Mouse (Mus musculus) lung, adult 2 months (tissue): Measurements from ENCODE around the gene Zbtb7b.

Experiments used
- CTCF ChIP-seq: fragments of 200-500 bp; IDR thresholded peaks from 2 replicates; pipeline ENCODE4 v1.5.1; 2011; ENCODE audit warnings: mild to moderate bottlenecking, low read length, control low read depth; ENCODE audit not compliant: insufficient read depth
- POLR2A ChIP-seq: fragments of 200-500 bp; IDR thresholded peaks from 2 replicates; pipeline ENCODE4 v1.6.1; 2011; ENCODE audit warnings: low read depth, mild to moderate bottlenecking, control low read depth, low read length, borderline replicate concordance; ENCODE audit errors: extremely low read depth

GRCm38 (mm10) chr3:89408448-89408847, 13.9 kb upstream of the Zbtb7b start:
- TF ChIP-seq POLR2A, result no peak
- no peak for TF ChIP-seq CTCF
